Mouse (Mus musculus): ENCODE data around the gene Ppm1h. TPM values are rescaled to one million over a fixed set of nuclear protein-coding genes. Genes with fewer than 3 reads are reported as not detected.

Ppm1h gene
- total and polyA plus RNA-seq, 2 experiments from 2014 or later = 4.9 to 6.1 TPM

- Histone ChIP-seq H3K27ac (ENCODE audit: low read depth) (peak overlapping the region; percentile 75), H3K27me3 (ENCODE audit: control insufficient read depth, insufficient read depth, low read length) (no peaks in the 10 kb centered on the region), H3K36me3 (replicated peaks; ENCODE audit: control insufficient read depth, insufficient read depth, low read length) (no peaks in the 10 kb centered on the region), H3K4me3 (ENCODE audit: low read depth, low read length) (no peak overlapping the region), H3K9ac (replicated peaks; ENCODE audit: low read depth, low read length) (peak overlapping the region; percentile 56; the same call in 1 of the 2 replicates), H3K4me1 (ENCODE audit: control insufficient read depth, insufficient read depth) (peaks cover 27% of the 10 kb centered on the region), H3K9me3 (replicated peaks; ENCODE audit: control insufficient read depth, low read length) (no peaks in the 10 kb centered on the region), H3K4me2 (ENCODE audit: low read depth, low read length) (peak overlapping the region; percentile 59; the same call in 1 of the 2 replicates)
- no peak for TF ChIP-seq EP300 (IDR thresholded peaks at IDR 0.05; ENCODE audit: low read depth)
- WGBS = 72% methylated on average over 14 of the region's 14 CpGs
- DNase-seq (ENCODE audit: low spot score) (no peak), ATAC-seq (ENCODE audit: insufficient read depth, low read depth) (no peak)
These were observed 208.5 kb downstream of the Ppm1h start for GRCm38 (mm10) chr10:122886916-122887527.

- no peaks in the 10 kb centered on the region for H3K9me3 ChIP-seq (replicated peaks; ENCODE audit: control insufficient read depth, low read length)
- no peaks in the 10 kb centered on the region for H3K27me3 ChIP-seq (ENCODE audit: control insufficient read depth, insufficient read depth, low read length)
- H3K27ac ChIP-seq (ENCODE audit: low read depth) = peak overlapping the region; percentile 50; the same call in 1 of the 2 replicates
- no peak for DNase-seq (ENCODE audit: low spot score)
- no peaks in the 10 kb centered on the region for H3K36me3 ChIP-seq (replicated peaks; ENCODE audit: control insufficient read depth, insufficient read depth, low read length)
- H3K4me1 ChIP-seq (ENCODE audit: control insufficient read depth, insufficient read depth) = peaks cover 27% of the 10 kb centered on the region
- no peak for ATAC-seq (ENCODE audit: insufficient read depth, low read depth)
- TF ChIP-seq CTCF (IDR thresholded peaks at IDR 0.05; ENCODE audit: low read depth) = no peak
- TF ChIP-seq EP300 (IDR thresholded peaks at IDR 0.05; ENCODE audit: low read depth) = no peak
- H3K4me3 ChIP-seq (ENCODE audit: low read depth, low read length) = no peak overlapping the region
- 52% methylated on average over 10 of the region's 10 CpGs for WGBS
- H3K4me2 ChIP-seq (ENCODE audit: low read depth, low read length) = no peak overlapping the region
- H3K9ac ChIP-seq (replicated peaks; ENCODE audit: low read depth, low read length) = no peak overlapping the region
These were observed 209.1 kb downstream of the Ppm1h start for GRCm38 (mm10) chr10:122887528-122888183.

- DNase-seq (ENCODE audit: low spot score) (no peak), ATAC-seq (ENCODE audit: insufficient read depth, low read depth) (no peak)
- Histone ChIP-seq H3K9ac (replicated peaks; ENCODE audit: low read depth, low read length) (no peak overlapping the region), H3K4me3 (ENCODE audit: low read depth, low read length) (no peak overlapping the region), H3K4me2 (ENCODE audit: low read depth, low read length) (no peak overlapping the region), H3K36me3 (replicated peaks; ENCODE audit: control insufficient read depth, insufficient read depth, low read length) (no peaks in the 10 kb centered on the region), H3K9me3 (replicated peaks; ENCODE audit: control insufficient read depth, low read length) (no peaks in the 10 kb centered on the region), H3K4me1 (ENCODE audit: control insufficient read depth, insufficient read depth) (peaks cover 26% of the 10 kb centered on the region), H3K27ac (ENCODE audit: low read depth) (peak overlapping the region; percentile 52), H3K27me3 (ENCODE audit: control insufficient read depth, insufficient read depth, low read length) (no peaks in the 10 kb centered on the region)
- 65% methylated on average over 14 of the region's 14 CpGs for WGBS
- no peak for TF ChIP-seq EP300 (IDR thresholded peaks at IDR 0.05; ENCODE audit: low read depth)
- no peak for TF ChIP-seq CTCF (IDR thresholded peaks at IDR 0.05; ENCODE audit: low read depth)
These were observed 212.3 kb downstream of the Ppm1h start for GRCm38 (mm10) chr10:122890682-122891350.

GRCm38 (mm10) chr10:122891461-122891860, 212.9 kb downstream of the Ppm1h start:
- Histone ChIP-seq H3K4me1 (ENCODE audit: control insufficient read depth, insufficient read depth) (peaks cover 26% of the 10 kb centered on the region), H3K36me3 (replicated peaks; ENCODE audit: control insufficient read depth, insufficient read depth, low read length) (no peaks in the 10 kb centered on the region), H3K4me2 (ENCODE audit: low read depth, low read length) (no peak overlapping the region), H3K27ac (ENCODE audit: low read depth) (peak overlapping the region; percentile 49; the same call in 1 of the 2 replicates), H3K27me3 (ENCODE audit: control insufficient read depth, insufficient read depth, low read length) (no peaks in the 10 kb centered on the region), H3K9ac (replicated peaks; ENCODE audit: low read depth, low read length) (no peak overlapping the region), H3K4me3 (ENCODE audit: low read depth, low read length) (no peak overlapping the region), H3K9me3 (replicated peaks; ENCODE audit: control insufficient read depth, low read length) (no peaks in the 10 kb centered on the region)
- WGBS = 41% methylated on average over 6 of the region's 6 CpGs
- DNase-seq (ENCODE audit: low spot score) (no peak), ATAC-seq (ENCODE audit: insufficient read depth, low read depth) (no peak)
- no peak for TF ChIP-seq CTCF (IDR thresholded peaks at IDR 0.05; ENCODE audit: low read depth)

- Histone ChIP-seq H3K4me1 (ENCODE audit: control insufficient read depth, insufficient read depth) (peaks cover 15% of the 10 kb centered on the region), H3K27me3 (ENCODE audit: control insufficient read depth, insufficient read depth, low read length) (no peaks in the 10 kb centered on the region), H3K36me3 (replicated peaks; ENCODE audit: control insufficient read depth, insufficient read depth, low read length) (0 out of 2 replicates have a peak, but pooled peaks cover 4% of the 10 kb centered on the region), H3K4me3 (ENCODE audit: low read depth, low read length) (no peak overlapping the region), H3K9ac (replicated peaks; ENCODE audit: low read depth, low read length) (no peak overlapping the region), H3K4me2 (ENCODE audit: low read depth, low read length) (peak overlapping the region; percentile 6; the same call in 1 of the 2 replicates), H3K27ac (ENCODE audit: low read depth) (peak overlapping the region; percentile 95), H3K9me3 (replicated peaks; ENCODE audit: control insufficient read depth, low read length) (no peaks in the 10 kb centered on the region)
- ATAC-seq (ENCODE audit: insufficient read depth, low read depth) (peak; percentile 90), DNase-seq (ENCODE audit: low spot score) (peak; percentile 91)
- 23% methylated on average over 12 of the region's 12 CpGs for WGBS
- TF ChIP-seq EP300 (IDR thresholded peaks at IDR 0.05; ENCODE audit: low read depth) = peak; percentile 92
- no peak for TF ChIP-seq CTCF (IDR thresholded peaks at IDR 0.05; ENCODE audit: low read depth)
These were observed 216.1 kb downstream of the Ppm1h start for GRCm38 (mm10) chr10:122894555-122895069.
